Mouse (Mus musculus) heart, embryonic 14.5 days (tissue): ENCODE results near the gene Slc5a5. TPM values are rescaled to one million over a fixed set of nuclear protein-coding genes. Genes with fewer than 3 reads are reported as not detected.

Experiments
- ATAC-seq: fragments of 200-750 bp; cut with Nextera tagmentation; 2 replicates; pipeline ENCODE4 v1.8.0; 2017; ENCODE audit warnings: low read depth, moderate TSS enrichment; ENCODE audit not compliant: insufficient number of reproducible peaks, insufficient read depth, low FRiP score
- H3K27ac ChIP-seq, 2 experiments: fragments of 200-500 bp in 1 of 2; fragments of 300-500 bp in 1 of 2; sonication (generic) in 1 of 2; replicated peaks in 1 of 2; 2 replicates each; pipeline ENCODE4 v1.5.1; 2012 to 2014; ENCODE audit warnings: low read depth in 2 of 2, low read length in 2 of 2, control low read depth in 1 of 2, mild to moderate bottlenecking in 1 of 2, mixed read lengths in 1 of 2; ENCODE audit not compliant: control insufficient read depth in 1 of 2, insufficient read depth in 1 of 2
- H3K27me3 ChIP-seq: fragments of 300-500 bp; sonication (generic); 2 replicates; pipeline ENCODE4 v1.6.1; 2014; ENCODE audit warnings: mild to moderate bottlenecking, low read length, control low read depth; ENCODE audit not compliant: control insufficient read depth, insufficient read depth
- H3K36me3 ChIP-seq: fragments of 300-500 bp; sonication (generic); 2 replicates; pipeline ENCODE4 v1.6.1; 2014; ENCODE audit warnings: mild to moderate bottlenecking, control low read depth, low read length, mixed read lengths; ENCODE audit not compliant: control insufficient read depth, insufficient read depth
- H3K4me1 ChIP-seq, 2 experiments: fragments of 200-500 bp in 1 of 2; fragments of 300-500 bp in 1 of 2; sonication (generic) in 1 of 2; 2 replicates each; pipeline ENCODE4 v1.6.1; 2012 to 2014; ENCODE audit warnings: low read length in 2 of 2, control low read depth in 1 of 2, mixed read lengths in 1 of 2; ENCODE audit not compliant: control insufficient read depth in 2 of 2, insufficient read depth in 2 of 2
- H3K4me2 ChIP-seq: fragments of 300-500 bp; sonication (generic); 2 replicates; pipeline ENCODE4 v1.6.1; 2014; ENCODE audit warnings: mild to moderate bottlenecking, low read length
- H3K4me3 ChIP-seq, 2 experiments: fragments of 200-500 bp in 1 of 2; fragments of 300-500 bp in 1 of 2; sonication (generic) in 1 of 2; 2 replicates each; pipeline ENCODE4 v1.5.1; 2012 to 2014; ENCODE audit warnings: low read length in 2 of 2, mild to moderate bottlenecking in 2 of 2, control low read depth in 1 of 2, low read depth in 1 of 2, moderate library complexity in 1 of 2; ENCODE audit not compliant: control insufficient read depth in 1 of 2, insufficient read depth in 1 of 2
- H3K9ac ChIP-seq: fragments of 300-500 bp; sonication (generic); 2 replicates; pipeline ENCODE4 v1.6.1; 2014; ENCODE audit warnings: mild to moderate bottlenecking, low read length
- H3K9me3 ChIP-seq: fragments of 300-500 bp; sonication (generic); 2 replicates; pipeline ENCODE4 v1.6.1; 2016; ENCODE audit warnings: low read length, control low read depth; ENCODE audit not compliant: control insufficient read depth
- WGBS: fragments of 180-500 bp; shearing (Covaris S2); extraction: QIAGEN DNeasy Blood & Tissue Kit; methylation state at CpG from one replicate; pipeline ENCODE4 v1.1.7; 2014; 5-methylcytosine and 5-hydroxymethylcytosine counted together
- polyA plus RNA-seq: library from polyadenylated mRNA; unstranded; fragments of >200 nt; fragmentation: Nextera tagmentation; extraction: Ambion mirVana; gene quantifications from 2 replicates; pipeline ENCODE4 v1.2.1, GENCODE M21; 2014

The Slc5a5 gene
- polyA plus RNA-seq, 1 experiment from 2014 or later = not detected

GRCm38 (mm10) chr8:70891356-70891755 lies 1.2 kb downstream of the Slc5a5 start:
- H3K27me3 ChIP-seq = peaks cover 41% of the 10 kb centered on the region
- no peak overlapping the region for H3K27ac ChIP-seq
- peaks cover 23% of the 10 kb centered on the region for H3K36me3 ChIP-seq
- no peak overlapping the region for H3K4me3 ChIP-seq
- no peak for ATAC-seq
- H3K9me3 ChIP-seq = 0 out of 2 replicates have a peak, but pooled peaks cover 4% of the 10 kb centered on the region
- H3K4me2 ChIP-seq = no peak overlapping the region
- H3K9ac ChIP-seq = no peak overlapping the region
- 8% methylated on average over 21 of the region's 21 CpGs for WGBS
- H3K4me1 ChIP-seq = peaks cover 6 to 17% of the 10 kb centered on the region in 2 experiments; a peak in 3 of 4 replicates

- no peak for ATAC-seq
- H3K27ac ChIP-seq = no peak overlapping the region
- WGBS = 91% methylated on average over 5 of the region's 5 CpGs
- no peak overlapping the region for H3K4me3 ChIP-seq
- H3K4me1 ChIP-seq = peaks cover 2 to 11% of the 10 kb centered on the region in 2 experiments; a peak in 3 of 4 replicates
- 0 out of 2 replicates have a peak, but pooled peaks cover 4% of the 10 kb centered on the region for H3K9me3 ChIP-seq
- H3K36me3 ChIP-seq = peaks cover 21% of the 10 kb centered on the region
- peaks cover 41% of the 10 kb centered on the region for H3K27me3 ChIP-seq
- H3K4me2 ChIP-seq = no peak overlapping the region
- H3K9ac ChIP-seq = no peak overlapping the region
Measured at GRCm38 (mm10) chr8:70890656-70891055, 1.9 kb downstream of the Slc5a5 start.

GRCm38 (mm10) chr8:70887669-70888068 lies 4.9 kb downstream of the Slc5a5 start:
- Histone ChIP-seq H3K4me3 (no peak overlapping the region), H3K36me3 (no peaks in the 10 kb centered on the region), H3K27ac (no peak overlapping the region), H3K4me1 (peaks cover 2 to 7% of the 10 kb centered on the region in 2 experiments; a peak in 3 of 4 replicates), H3K27me3 (peaks cover 28% of the 10 kb centered on the region), H3K9ac (no peak overlapping the region), H3K9me3 (0 out of 2 replicates have a peak, but pooled peaks cover 4% of the 10 kb centered on the region), H3K4me2 (no peak overlapping the region)
- no peak for ATAC-seq
- WGBS = 5% methylated on average over 13 of the region's 18 CpGs

GRCm38 (mm10) chr8:70885612-70886011 lies 6.9 kb downstream of the Slc5a5 start:
- WGBS = 12% methylated on average over 12 of the region's 12 CpGs

GRCm38 (mm10) chr8:70884683-70885082 lies 7.9 kb downstream of the Slc5a5 start:
- ATAC-seq = no peak
- no peak overlapping the region for H3K4me3 ChIP-seq
- H3K4me1 ChIP-seq = peaks cover 10% of the 10 kb centered on the region in 2 experiments
- H3K36me3 ChIP-seq = no peaks in the 10 kb centered on the region
- no peak overlapping the region for H3K4me2 ChIP-seq
- WGBS = 72% methylated on average over 10 of the region's 10 CpGs
- H3K27me3 ChIP-seq = no peaks in the 10 kb centered on the region; the same call in 1 of the 2 replicates
- no peak overlapping the region for H3K27ac ChIP-seq
- H3K9ac ChIP-seq = no peak overlapping the region
- no peaks in the 10 kb centered on the region for H3K9me3 ChIP-seq

More at GRCm38 (mm10) chr8:70885612-70886011, 6.9 kb downstream of the Slc5a5 start:
- Histone ChIP-seq H3K9me3 (0 out of 2 replicates have a peak, but pooled peaks cover under 1% of the 10 kb centered on the region), H3K4me3 (no peak overlapping the region), H3K36me3 (no peaks in the 10 kb centered on the region), H3K4me2 (no peak overlapping the region), H3K9ac (no peak overlapping the region), H3K27ac (no peak overlapping the region), H3K27me3 (peaks cover 7% of the 10 kb centered on the region), H3K4me1 (peaks cover under 1 to 3% of the 10 kb centered on the region in 2 experiments; a peak in 2 of 4 replicates)
- no peak for ATAC-seq

- ATAC-seq = no peak
- no peaks in the 10 kb centered on the region for H3K36me3 ChIP-seq
- H3K4me2 ChIP-seq = no peak overlapping the region
- H3K27me3 ChIP-seq = no peaks in the 10 kb centered on the region
- no peaks in the 10 kb centered on the region for H3K9me3 ChIP-seq
- no peak overlapping the region for H3K27ac ChIP-seq
- 88% methylated on average over 4 of the region's 4 CpGs for WGBS
- no peak overlapping the region for H3K9ac ChIP-seq
- no peak overlapping the region for H3K4me3 ChIP-seq
- peaks cover 10% of the 10 kb centered on the region in 2 experiments for H3K4me1 ChIP-seq
Measured at GRCm38 (mm10) chr8:70884186-70884585, 8.4 kb downstream of the Slc5a5 start.

- ATAC-seq = no peak
- Histone ChIP-seq H3K9me3 (no peaks in the 10 kb centered on the region), H3K4me3 (no peak overlapping the region), H3K36me3 (no peaks in the 10 kb centered on the region), H3K27me3 (no peaks in the 10 kb centered on the region), H3K9ac (peak overlapping the region; percentile 25; the same call in 1 of the 2 replicates), H3K4me1 (peaks cover 10% of the 10 kb centered on the region in 2 experiments), H3K4me2 (no peak overlapping the region), H3K27ac (no peak overlapping the region)
- WGBS = 15% methylated on average over 11 of the region's 11 CpGs
Measured at GRCm38 (mm10) chr8:70880546-70880945, 12.0 kb downstream of the Slc5a5 start.

- ATAC-seq = no peak
- peak overlapping the region; percentile 25; the same call in 1 of the 2 replicates for H3K9ac ChIP-seq
- 3% methylated on average over 4 of the region's 4 CpGs for WGBS
Measured at GRCm38 (mm10) chr8:70880126-70880525, 12.4 kb downstream of the Slc5a5 start.

More at GRCm38 (mm10) chr8:70880126-70880525, 12.4 kb downstream of the Slc5a5 start:
- Histone ChIP-seq H3K4me3 (no peak overlapping the region), H3K4me2 (no peak overlapping the region), H3K27ac (no peak overlapping the region), H3K4me1 (peaks cover 10% of the 10 kb centered on the region in 2 experiments), H3K9me3 (no peaks in the 10 kb centered on the region), H3K36me3 (no peaks in the 10 kb centered on the region), H3K27me3 (no peaks in the 10 kb centered on the region)
